Mouse (Mus musculus): ENCODE measurements around the gene Cops3. TPM values are rescaled to one million over a fixed set of nuclear protein-coding genes. Genes with fewer than 3 reads are reported as not detected.

Cops3 gene
- polyA plus RNA-seq, 1 experiment: 79.9 TPM

DNA sequence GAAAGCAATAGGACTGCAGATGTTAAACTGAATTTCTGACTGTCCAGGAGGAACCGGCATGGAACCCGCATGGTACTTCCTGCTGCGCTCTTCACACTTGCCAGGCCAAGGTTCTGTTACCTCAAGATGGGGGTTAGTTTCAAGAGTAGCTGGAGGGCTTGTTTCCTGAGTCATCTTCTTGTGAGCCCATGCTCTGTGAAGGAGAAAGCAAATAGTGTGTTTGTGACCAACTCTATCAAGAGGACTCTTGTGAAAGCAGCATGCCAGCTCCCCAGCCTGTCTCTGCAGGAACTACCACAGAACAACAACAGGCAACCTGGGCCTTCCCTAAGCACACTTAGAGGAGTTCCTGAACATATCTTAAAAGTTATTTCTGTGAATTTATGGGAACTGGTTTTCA, 21.7 kb downstream of the Cops3 start:
- H3K4me1 ChIP-seq (ENCODE audit: control insufficient read depth, insufficient read depth, low read length): no peaks in the 10 kb centered on the region
- TF ChIP-seq CTCF (IDR thresholded peaks at IDR 0.05; ENCODE audit: control insufficient read depth, insufficient read depth, low read length) (no peak), POLR2A (IDR thresholded peaks at IDR 0.05; ENCODE audit: borderline replicate concordance, control insufficient read depth, low read depth, low read length) (no peak)
- WGBS: 95% methylated on average over 3 of the region's 3 CpGs
- H3K4me3 ChIP-seq (replicated peaks; ENCODE audit: control insufficient read depth, low read depth, low read length): no peak overlapping the region
- no peak overlapping the region for H3K27ac ChIP-seq (ENCODE audit: control insufficient read depth, insufficient read depth, low read depth, low read length, poor library complexity)

DNA sequence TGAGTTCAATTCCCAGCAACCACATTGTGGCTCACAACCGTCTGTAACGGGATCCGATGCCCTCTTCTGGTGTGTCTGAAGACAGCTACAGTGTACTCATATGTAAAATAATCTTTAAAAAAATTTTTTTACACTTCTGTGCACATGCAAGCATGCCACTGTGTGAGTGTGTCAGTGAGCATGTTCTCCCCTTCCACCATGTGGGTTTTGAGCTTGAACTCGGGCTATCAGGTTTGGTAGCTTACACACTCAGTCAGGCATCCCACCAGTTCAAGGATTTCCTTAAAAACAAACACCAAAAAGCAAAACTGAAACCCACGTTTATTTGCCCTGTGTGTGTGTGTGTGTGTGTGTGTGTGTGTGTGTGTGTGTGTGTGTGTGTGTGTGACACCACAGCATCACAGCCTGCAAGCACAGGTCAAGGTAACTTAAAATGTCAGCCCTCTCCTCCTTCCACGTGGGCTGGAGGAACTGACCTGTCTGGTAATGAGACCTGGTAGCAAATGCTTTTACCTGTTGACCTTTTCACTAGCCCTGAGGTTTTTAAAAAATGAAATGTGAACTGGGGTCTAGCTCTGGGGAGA, 24.1 kb downstream of the Cops3 start:
- H3K4me3 ChIP-seq (replicated peaks; ENCODE audit: control insufficient read depth, low read depth, low read length): no peak overlapping the region
- H3K27ac ChIP-seq (ENCODE audit: control insufficient read depth, insufficient read depth, low read depth, low read length, poor library complexity): no peak overlapping the region
- 78% methylated on average over 6 of the region's 6 CpGs for WGBS
- no peak for TF ChIP-seq POLR2A (IDR thresholded peaks at IDR 0.05; ENCODE audit: borderline replicate concordance, control insufficient read depth, low read depth, low read length)
- no peak for TF ChIP-seq CTCF (IDR thresholded peaks at IDR 0.05; ENCODE audit: control insufficient read depth, insufficient read depth, low read length)
- H3K4me1 ChIP-seq (ENCODE audit: control insufficient read depth, insufficient read depth, low read length): no peaks in the 10 kb centered on the region

DNA sequence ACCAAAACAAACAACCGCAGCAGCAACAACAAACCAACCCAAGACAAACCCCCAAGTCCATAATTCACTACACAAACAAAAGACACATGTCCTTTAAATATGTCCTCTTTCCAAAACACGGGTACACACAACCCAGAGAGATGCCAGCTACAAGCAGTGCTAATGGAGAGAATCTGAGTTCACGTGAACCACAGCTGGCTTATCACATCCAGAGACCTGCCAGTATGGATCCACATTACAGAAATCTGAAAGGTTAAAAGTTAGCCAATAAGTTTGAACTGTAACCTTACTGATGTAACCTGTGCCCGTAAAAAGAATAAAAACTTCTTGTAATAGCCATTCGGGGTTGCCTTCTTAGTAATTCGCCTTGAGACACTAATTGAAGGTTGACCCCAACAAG, 24.7 kb downstream of the Cops3 start:
- WGBS: 78% methylated on average over 6 of the region's 6 CpGs
- TF ChIP-seq POLR2A (IDR thresholded peaks at IDR 0.05; ENCODE audit: borderline replicate concordance, control insufficient read depth, low read depth, low read length): no peak
- TF ChIP-seq CTCF (IDR thresholded peaks at IDR 0.05; ENCODE audit: control insufficient read depth, insufficient read depth, low read length): no peak
- no peaks in the 10 kb centered on the region for H3K4me1 ChIP-seq (ENCODE audit: control insufficient read depth, insufficient read depth, low read length)
- no peak overlapping the region for H3K27ac ChIP-seq (ENCODE audit: control insufficient read depth, insufficient read depth, low read depth, low read length, poor library complexity)
- no peak overlapping the region for H3K4me3 ChIP-seq (replicated peaks; ENCODE audit: control insufficient read depth, low read depth, low read length)

DNA sequence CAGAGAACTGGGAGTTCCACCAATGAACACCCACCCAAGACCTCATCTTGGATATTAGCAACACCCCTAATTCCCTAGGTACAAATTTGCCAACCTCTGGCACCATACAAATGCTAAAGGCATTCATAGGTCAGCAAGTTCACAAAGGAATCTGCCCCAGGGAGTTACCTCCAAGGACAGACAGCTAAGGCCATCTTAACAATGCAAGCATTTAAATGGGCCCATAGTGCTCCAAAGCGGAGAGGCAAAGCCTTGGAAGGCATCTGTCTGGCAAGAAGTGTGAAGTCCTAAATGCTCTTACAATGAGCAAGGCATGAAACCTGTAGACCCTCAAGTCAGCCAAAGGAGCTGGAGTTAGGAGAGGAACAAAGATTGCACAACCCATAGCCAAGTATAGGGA, 25.3 kb downstream of the Cops3 start:
- TF ChIP-seq POLR2A (IDR thresholded peaks at IDR 0.05; ENCODE audit: borderline replicate concordance, control insufficient read depth, low read depth, low read length) (no peak), CTCF (IDR thresholded peaks at IDR 0.05; ENCODE audit: control insufficient read depth, insufficient read depth, low read length) (no peak)
- H3K4me3 ChIP-seq (replicated peaks; ENCODE audit: control insufficient read depth, low read depth, low read length): no peak overlapping the region
- no peaks in the 10 kb centered on the region for H3K4me1 ChIP-seq (ENCODE audit: control insufficient read depth, insufficient read depth, low read length)
- 88% methylated on average over 1 of the region's 1 CpGs for WGBS
- no peak overlapping the region for H3K27ac ChIP-seq (ENCODE audit: control insufficient read depth, insufficient read depth, low read depth, low read length, poor library complexity)

DNA sequence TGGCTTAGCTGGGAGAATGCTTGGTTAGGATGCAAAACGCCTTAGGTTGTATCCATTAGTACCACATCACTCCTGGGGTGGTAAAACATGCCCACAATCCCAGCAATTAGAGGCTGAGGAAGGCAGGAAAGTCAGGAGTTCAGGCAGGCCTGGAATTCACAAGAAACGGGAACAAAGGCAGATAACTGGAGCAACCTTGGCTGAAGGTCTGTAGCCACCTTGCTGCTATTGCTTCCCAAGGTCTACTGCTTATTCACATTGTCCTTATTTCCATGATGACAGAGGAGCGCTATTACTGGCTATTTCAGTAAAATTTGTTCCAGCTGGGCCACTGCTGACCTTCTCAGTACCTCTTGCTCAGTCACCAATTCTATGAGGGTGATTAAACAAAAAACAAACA, 26.4 kb downstream of the Cops3 start:
- WGBS: 87% methylated on average over 3 of the region's 3 CpGs
- TF ChIP-seq CTCF (IDR thresholded peaks at IDR 0.05; ENCODE audit: control insufficient read depth, insufficient read depth, low read length) (no peak), POLR2A (IDR thresholded peaks at IDR 0.05; ENCODE audit: borderline replicate concordance, control insufficient read depth, low read depth, low read length) (no peak)
- no peak overlapping the region for H3K4me3 ChIP-seq (replicated peaks; ENCODE audit: control insufficient read depth, low read depth, low read length)
- peaks cover 3% of the 10 kb centered on the region; the same call in 1 of the 2 replicates for H3K4me1 ChIP-seq (ENCODE audit: control insufficient read depth, insufficient read depth, low read length)
- H3K27ac ChIP-seq (ENCODE audit: control insufficient read depth, insufficient read depth, low read depth, low read length, poor library complexity): no peak overlapping the region

DNA sequence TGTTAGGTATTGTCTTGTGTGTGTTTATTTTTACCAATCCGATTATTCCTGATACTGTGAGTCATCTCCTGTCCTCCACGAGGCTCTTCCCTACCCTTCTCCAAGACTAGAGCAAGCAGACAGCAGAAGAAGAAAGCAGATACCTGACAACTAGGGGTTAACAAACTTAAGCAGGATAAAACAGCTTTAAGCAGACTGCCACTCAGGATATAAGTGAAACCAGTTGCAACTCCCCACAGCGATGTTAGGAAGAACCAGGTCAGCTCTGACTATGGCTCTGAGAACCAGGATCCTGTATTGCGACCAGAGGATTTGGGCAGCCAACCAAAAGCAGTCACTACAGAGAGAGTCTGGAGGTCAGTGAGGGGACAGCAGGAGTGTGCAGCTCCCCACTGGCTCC, 28.4 kb downstream of the Cops3 start:
- no peak overlapping the region for H3K27ac ChIP-seq (ENCODE audit: control insufficient read depth, insufficient read depth, low read depth, low read length, poor library complexity)
- 79% methylated on average over 4 of the region's 4 CpGs for WGBS
- TF ChIP-seq POLR2A (IDR thresholded peaks at IDR 0.05; ENCODE audit: borderline replicate concordance, control insufficient read depth, low read depth, low read length): no peak
- no peak for TF ChIP-seq CTCF (IDR thresholded peaks at IDR 0.05; ENCODE audit: control insufficient read depth, insufficient read depth, low read length)

DNA sequence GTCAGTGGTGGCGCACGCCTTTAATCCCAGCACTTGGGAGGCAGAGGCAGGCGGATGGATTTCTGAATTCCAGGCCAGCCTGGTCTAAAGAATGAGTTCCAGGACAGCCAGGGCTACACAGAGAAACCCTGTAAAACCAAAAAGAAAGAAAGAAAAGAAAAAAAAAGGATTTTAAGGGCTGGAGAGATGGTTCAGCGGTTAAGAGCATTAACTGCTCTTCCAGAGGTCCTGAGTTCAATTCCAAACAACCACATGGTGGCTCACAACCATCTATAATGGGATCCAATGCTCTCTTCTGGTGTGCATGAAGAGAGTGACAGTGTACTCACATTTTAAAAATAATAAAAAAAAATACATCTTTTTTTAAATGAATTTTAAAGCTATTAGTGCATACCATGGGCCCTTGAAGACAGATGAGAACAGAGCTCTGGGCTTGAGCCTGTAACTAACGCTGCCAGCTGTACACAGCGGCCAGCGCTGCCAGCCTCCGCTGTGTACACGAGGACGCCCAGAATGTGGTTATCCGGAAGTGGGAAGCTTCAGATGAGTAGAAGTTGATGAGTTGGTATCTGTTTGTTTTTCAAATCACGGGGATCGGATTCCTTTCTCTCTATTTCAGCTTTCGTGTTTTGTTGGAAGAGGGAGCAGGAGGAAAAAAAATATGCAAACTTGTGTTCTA, 29.0 kb downstream of the Cops3 start:
- TF ChIP-seq CTCF (IDR thresholded peaks at IDR 0.05; ENCODE audit: control insufficient read depth, insufficient read depth, low read length) (no peak), POLR2A (IDR thresholded peaks at IDR 0.05; ENCODE audit: borderline replicate concordance, control insufficient read depth, low read depth, low read length) (no peak)
- WGBS: 64% methylated on average over 14 of the region's 14 CpGs
- Histone ChIP-seq H3K4me3 (replicated peaks; ENCODE audit: control insufficient read depth, low read depth, low read length) (peak overlapping the region; percentile 87), H3K4me1 (ENCODE audit: control insufficient read depth, insufficient read depth, low read length) (peaks cover 4% of the 10 kb centered on the region; the same call in 1 of the 2 replicates), H3K27ac (ENCODE audit: control insufficient read depth, insufficient read depth, low read depth, low read length, poor library complexity) (no peak overlapping the region)

More for the DNA sequence above, 28.4 kb downstream of the Cops3 start:
- Histone ChIP-seq H3K4me1 (ENCODE audit: control insufficient read depth, insufficient read depth, low read length) (peaks cover 4% of the 10 kb centered on the region; the same call in 1 of the 2 replicates), H3K4me3 (replicated peaks; ENCODE audit: control insufficient read depth, low read depth, low read length) (no peak overlapping the region)

DNA sequence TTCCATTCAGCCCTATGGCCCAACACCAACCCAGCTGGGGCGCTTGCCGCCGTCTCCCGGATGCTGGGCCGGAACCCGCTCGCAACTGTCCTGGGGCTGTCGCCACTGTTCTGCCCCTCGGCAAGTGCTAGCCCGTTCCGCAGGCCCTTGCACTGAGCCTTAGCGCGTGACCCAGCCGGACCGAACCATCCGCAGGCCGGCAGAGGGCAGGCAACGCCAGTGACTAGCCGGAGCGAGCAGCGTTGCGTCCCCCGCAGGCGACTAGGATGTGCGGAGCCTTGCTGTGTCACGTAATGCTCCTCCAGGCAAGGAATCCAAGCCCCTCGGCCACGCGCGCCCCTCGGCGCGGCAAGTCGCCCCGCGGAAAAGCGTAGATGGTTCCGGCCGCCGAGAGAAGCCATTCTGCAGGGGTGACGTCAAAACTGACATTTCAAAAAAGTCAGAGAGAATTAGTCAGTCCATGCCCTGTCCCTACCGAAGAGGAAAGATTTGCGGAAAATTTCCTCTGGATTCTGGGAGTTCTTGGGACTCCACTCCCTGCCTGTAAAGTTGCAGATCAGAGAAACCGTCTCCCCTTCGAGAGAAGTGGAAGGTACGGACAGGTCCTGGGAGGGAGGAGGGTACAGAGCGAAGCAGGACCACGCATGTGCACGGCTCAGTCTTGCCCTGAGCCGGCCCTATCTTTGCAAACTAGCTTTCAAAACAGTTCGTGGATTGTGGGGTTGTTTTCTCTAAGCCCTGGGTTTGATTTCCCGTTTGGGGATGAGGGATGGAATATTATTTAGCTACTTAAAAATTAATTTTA, 29.8 kb downstream of the Cops3 start, which contains the start of gene Flcn:
Gene Flcn, minus strand, starts transcription at position 347 of the 805 bp plus-strand sequence.
- Histone ChIP-seq H3K4me3 (replicated peaks; ENCODE audit: control insufficient read depth, low read depth, low read length) (peak within 1 kb of the TSS; percentile 87), H3K4me1 (ENCODE audit: control insufficient read depth, insufficient read depth, low read length) (peaks cover 4% of the 10 kb centered on the region; the same call in 1 of the 2 replicates), H3K27ac (ENCODE audit: control insufficient read depth, insufficient read depth, low read depth, low read length, poor library complexity) (peak within 1 kb of the TSS; percentile 97)
- WGBS: under 1% methylated on average over 52 of the region's 52 CpGs
- TF ChIP-seq CTCF (IDR thresholded peaks at IDR 0.05; ENCODE audit: control insufficient read depth, insufficient read depth, low read length) (0 out of 2 replicates have a peak, but pooled peaks have one; percentile 7), POLR2A (IDR thresholded peaks at IDR 0.05; ENCODE audit: borderline replicate concordance, control insufficient read depth, low read depth, low read length) (peak; percentile 97)

Data from bone marrow, adult 2 months (tissue).